Mouse (Mus musculus) lung, postnatal 0 days (tissue): Measurements from ENCODE around the gene Itga3. TPM values are rescaled to one million over a fixed set of nuclear protein-coding genes. Genes with fewer than 3 reads are reported as not detected.
A peak's percentile ranks its signal among the peaks of the same experiment; 100 is the strongest.

ENCODE experiments used
- ATAC-seq: fragments of 200-750 bp; cut with Nextera tagmentation; 2 replicates; pipeline ENCODE4 v1.8.0; 2017; ENCODE audit warnings: moderate library complexity
- DNase-seq: peaks from one replicate; pipeline ENCODE4 v3.0.0-alpha.2; 2016; ENCODE audit warnings: low spot score
- H3K27ac ChIP-seq: fragments of 300-500 bp; sonication (generic); 2 replicates; pipeline ENCODE4 v1.5.1; 2014; ENCODE audit warnings: antibody characterized with exemption, mild to moderate bottlenecking, low read length, mixed read lengths
- H3K27me3 ChIP-seq: fragments of 300-500 bp; sonication (generic); replicated peaks from 2 replicates; pipeline ENCODE4 v1.6.1; 2014; ENCODE audit warnings: low read length, mixed read lengths; ENCODE audit not compliant: insufficient read depth
- H3K36me3 ChIP-seq: fragments of 300-500 bp; sonication (generic); 2 replicates; pipeline ENCODE4 v1.6.1; 2014; ENCODE audit warnings: low read length, mixed read lengths; ENCODE audit not compliant: insufficient read depth
- H3K4me1 ChIP-seq: fragments of 300-500 bp; sonication (generic); 2 replicates; pipeline ENCODE4 v1.6.1; 2014; ENCODE audit warnings: antibody characterized with exemption, low read depth, low read length, mixed read lengths; ENCODE audit not compliant: insufficient read depth
- H3K4me2 ChIP-seq: fragments of 300-500 bp; sonication (generic); replicated peaks from 2 replicates; pipeline ENCODE4 v1.6.1; 2014; ENCODE audit warnings: low read depth, mild to moderate bottlenecking, low read length, moderate library complexity, mixed read lengths
- H3K4me3 ChIP-seq: fragments of 300-500 bp; sonication (generic); 2 replicates; pipeline ENCODE4 v1.5.1; 2014; ENCODE audit warnings: low read depth, low read length
- H3K9ac ChIP-seq: fragments of 300-500 bp; sonication (generic); replicated peaks from 2 replicates; pipeline ENCODE4 v1.6.1; 2014; ENCODE audit warnings: low read depth, mild to moderate bottlenecking
- H3K9me3 ChIP-seq: fragments of 300-500 bp; sonication (generic); 2 replicates; pipeline ENCODE4 v1.6.1; 2016; ENCODE audit warnings: low read length, mixed read lengths
- CTCF ChIP-seq: IDR thresholded peaks from 2 replicates; pipeline ENCODE4 v1.5.1; 2016; ENCODE audit warnings: antibody characterized with exemption, mild to moderate bottlenecking
- EP300 ChIP-seq: IDR thresholded peaks from 2 replicates; pipeline ENCODE4 v1.6.1; 2016; ENCODE audit warnings: antibody characterized with exemption, mild to moderate bottlenecking, control low read depth
- WGBS: fragments of 180-500 bp; shearing (Covaris S2); extraction: QIAGEN DNeasy Blood & Tissue Kit; methylation state at CpG from one replicate; pipeline ENCODE4 v1.1.7; 2014; 5-methylcytosine and 5-hydroxymethylcytosine counted together
- polyA plus RNA-seq: library from polyadenylated mRNA; unstranded; fragments of >200 nt; fragmentation: Nextera tagmentation; extraction: Ambion mirVana; gene quantifications from 2 replicates; pipeline ENCODE4 v1.2.1, GENCODE M21; 2015

The Itga3 gene
- polyA plus RNA-seq, 1 experiment from 2014 or later = 44.3 TPM

DNA sequence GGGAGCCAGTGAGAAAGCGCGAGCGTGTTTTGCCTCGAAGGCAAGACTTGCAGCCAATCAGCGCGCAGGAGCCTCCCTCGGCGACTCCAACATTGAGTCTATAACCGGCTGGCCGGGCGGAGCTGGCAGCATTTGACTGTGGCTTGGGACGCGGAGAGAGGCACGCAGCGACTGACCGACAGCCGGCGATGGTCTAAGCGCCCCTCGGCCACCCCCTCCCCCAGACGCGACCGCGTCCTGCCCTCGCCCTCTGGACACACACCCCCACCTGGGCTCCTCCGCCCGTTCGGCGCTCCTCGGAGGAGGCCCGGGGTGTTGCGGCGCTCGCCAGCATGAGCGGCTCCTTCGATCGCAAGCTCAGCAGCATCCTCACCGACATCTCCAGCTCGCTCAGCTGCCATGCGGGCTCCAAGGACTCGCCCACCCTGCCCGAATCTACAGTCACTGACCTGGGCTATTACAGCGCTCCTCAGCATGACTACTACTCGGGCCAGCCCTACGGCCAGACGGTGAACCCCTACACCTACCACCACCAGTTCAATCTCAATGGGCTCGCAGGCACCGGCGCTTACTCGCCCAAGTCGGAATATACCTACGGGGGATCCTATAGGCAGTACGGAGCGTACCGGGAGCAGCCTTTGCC is 43.5 kb upstream of the Itga3 start, which contains the start of gene Dlx3:
Dlx3 (plus strand) TSS at position 130 of the 643 bp plus-strand sequence.
- WGBS = under 1% methylated on average over 47 of the region's 55 CpGs
- DNase-seq (no peak), ATAC-seq (no peak; the same call in 1 of the 2 replicates)
- no peak within 1 kb of the TSS for H3K9ac ChIP-seq
- H3K27ac ChIP-seq = no peak within 1 kb of the TSS
- peaks cover 51% of the 10 kb centered on the region for H3K27me3 ChIP-seq
- H3K4me3 ChIP-seq = peak within 1 kb of the TSS; percentile 25
- H3K9me3 ChIP-seq = no peaks in the 10 kb centered on the region
- peak within 1 kb of the TSS; percentile 58 for H3K4me2 ChIP-seq
- no peaks in the 10 kb centered on the region for H3K36me3 ChIP-seq
- TF ChIP-seq CTCF (no peak), EP300 (no peak)
- peaks cover 3% of the 10 kb centered on the region; the same call in 1 of the 2 replicates for H3K4me1 ChIP-seq

DNA sequence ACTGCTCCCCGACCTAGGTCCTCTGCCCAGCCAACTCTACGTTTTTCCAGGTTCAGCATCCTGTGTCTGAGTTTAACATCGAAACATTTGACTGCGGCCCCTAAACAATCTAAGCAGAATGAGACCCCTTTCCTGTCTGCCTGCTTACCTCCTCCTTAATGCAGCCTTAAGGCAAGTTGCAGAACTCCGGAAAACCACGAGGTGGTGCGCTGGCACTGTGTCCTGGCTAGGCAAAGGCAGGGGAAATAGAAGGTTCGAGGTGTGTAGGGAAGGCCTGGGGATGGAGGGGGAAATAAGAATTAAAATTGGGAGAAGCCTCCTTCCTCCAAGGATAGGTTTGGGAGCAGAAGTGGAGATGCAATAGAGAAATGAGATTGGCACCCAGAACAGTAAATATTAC is 41.9 kb upstream of the Itga3 start:
- H3K9me3 ChIP-seq = no peaks in the 10 kb centered on the region
- 4% methylated on average over 8 of the region's 8 CpGs for WGBS
- peaks cover 3% of the 10 kb centered on the region; the same call in 1 of the 2 replicates for H3K4me1 ChIP-seq
- no peak overlapping the region for H3K4me2 ChIP-seq
- no peak overlapping the region for H3K9ac ChIP-seq
- ATAC-seq (peak; percentile 42; the same call in 1 of the 2 replicates), DNase-seq (peak; percentile 74)
- H3K27ac ChIP-seq = no peak overlapping the region
- H3K4me3 ChIP-seq = no peak overlapping the region
- TF ChIP-seq CTCF (peak; percentile 98), EP300 (no peak)
- no peaks in the 10 kb centered on the region for H3K36me3 ChIP-seq
- H3K27me3 ChIP-seq = peaks cover 43% of the 10 kb centered on the region

DNA sequence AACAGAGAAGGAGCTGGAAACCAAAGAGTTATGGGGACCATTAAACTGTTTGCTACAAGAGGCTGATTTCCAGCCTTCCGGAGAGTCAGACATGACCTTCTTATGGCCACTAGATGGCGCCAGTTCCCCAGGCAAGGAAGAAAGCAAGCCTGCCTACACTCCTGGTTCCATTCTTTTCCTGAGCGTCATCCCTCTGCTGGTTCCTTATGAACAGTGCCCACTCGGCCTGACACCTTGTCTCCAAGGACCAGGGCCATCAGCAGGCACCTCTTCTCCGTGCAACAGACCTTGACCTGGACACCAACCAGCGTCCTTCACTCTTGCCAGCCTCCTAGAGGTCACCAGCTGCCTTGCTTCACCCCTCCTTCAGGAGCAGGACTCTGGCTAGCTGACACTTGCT is 40.4 kb upstream of the Itga3 start:
- Histone ChIP-seq H3K4me2 (no peak overlapping the region), H3K9me3 (no peaks in the 10 kb centered on the region), H3K4me3 (no peak overlapping the region), H3K27me3 (peaks cover 29% of the 10 kb centered on the region), H3K27ac (no peak overlapping the region), H3K9ac (no peak overlapping the region), H3K4me1 (peaks cover 3% of the 10 kb centered on the region; the same call in 1 of the 2 replicates), H3K36me3 (no peaks in the 10 kb centered on the region)
- ATAC-seq (peak; percentile 77), DNase-seq (peak; percentile 93)
- WGBS = 2% methylated on average over 6 of the region's 6 CpGs
- TF ChIP-seq CTCF (peak; percentile 99), EP300 (no peak)

DNA sequence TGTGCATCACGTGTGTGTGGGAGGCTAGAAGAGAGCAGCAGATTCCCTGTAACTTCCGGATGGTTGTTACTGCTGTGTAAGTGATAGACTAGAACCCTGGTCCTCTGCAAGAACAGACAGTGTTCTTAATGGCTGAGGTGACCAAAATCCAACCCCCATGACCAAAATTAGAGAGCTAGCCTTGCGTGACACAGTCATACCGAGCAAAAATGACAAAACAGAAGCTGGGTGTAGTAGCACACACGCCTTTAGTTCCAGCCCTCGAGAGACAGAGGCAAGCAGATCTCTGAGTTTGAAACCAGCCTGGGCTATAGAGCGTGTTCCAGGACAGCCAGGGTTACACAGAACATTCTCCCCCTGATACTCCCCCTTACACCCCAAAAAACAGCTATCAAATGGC is 33.5 kb upstream of the Itga3 start:
- WGBS = 90% methylated on average over 7 of the region's 7 CpGs
- no peaks in the 10 kb centered on the region for H3K36me3 ChIP-seq
- no peak for DNase-seq
- no peak overlapping the region for H3K4me3 ChIP-seq
- peaks cover 3% of the 10 kb centered on the region; the same call in 1 of the 2 replicates for H3K4me1 ChIP-seq
- no peak overlapping the region for H3K4me2 ChIP-seq
- H3K27me3 ChIP-seq = no peaks in the 10 kb centered on the region
- H3K9ac ChIP-seq = no peak overlapping the region
- H3K27ac ChIP-seq = no peak overlapping the region
- no peaks in the 10 kb centered on the region for H3K9me3 ChIP-seq
- TF ChIP-seq EP300 (no peak), CTCF (no peak)
- ATAC-seq = no peak

DNA sequence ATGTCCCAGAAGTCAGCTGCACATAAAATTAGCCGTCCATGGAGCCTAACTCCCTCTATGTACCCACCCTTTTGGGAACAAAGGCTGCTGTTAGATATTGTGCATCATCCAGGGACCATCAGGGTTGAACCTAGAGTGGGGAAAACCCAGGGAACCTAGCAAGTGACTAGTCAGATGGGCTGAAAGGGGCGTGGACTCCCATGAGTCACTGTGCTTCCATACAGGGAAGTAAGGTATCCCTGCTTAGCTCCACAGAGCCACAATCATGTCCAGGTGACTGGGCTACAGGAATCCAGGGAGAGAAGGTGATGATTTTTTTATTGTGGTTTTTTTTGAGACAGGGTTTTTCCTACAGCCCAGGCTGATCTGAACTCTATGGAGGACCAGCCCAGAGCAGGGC is 32.4 kb upstream of the Itga3 start:
- H3K36me3 ChIP-seq = no peaks in the 10 kb centered on the region
- no peaks in the 10 kb centered on the region for H3K27me3 ChIP-seq
- TF ChIP-seq CTCF (no peak), EP300 (no peak)
- no peak overlapping the region for H3K4me2 ChIP-seq
- no peak overlapping the region for H3K4me3 ChIP-seq
- DNase-seq = no peak
- WGBS = 90% methylated on average over 2 of the region's 2 CpGs
- ATAC-seq = no peak
- H3K9ac ChIP-seq = no peak overlapping the region
- no peak overlapping the region for H3K27ac ChIP-seq
- peaks cover 3% of the 10 kb centered on the region; the same call in 1 of the 2 replicates for H3K4me1 ChIP-seq
- no peaks in the 10 kb centered on the region for H3K9me3 ChIP-seq

DNA sequence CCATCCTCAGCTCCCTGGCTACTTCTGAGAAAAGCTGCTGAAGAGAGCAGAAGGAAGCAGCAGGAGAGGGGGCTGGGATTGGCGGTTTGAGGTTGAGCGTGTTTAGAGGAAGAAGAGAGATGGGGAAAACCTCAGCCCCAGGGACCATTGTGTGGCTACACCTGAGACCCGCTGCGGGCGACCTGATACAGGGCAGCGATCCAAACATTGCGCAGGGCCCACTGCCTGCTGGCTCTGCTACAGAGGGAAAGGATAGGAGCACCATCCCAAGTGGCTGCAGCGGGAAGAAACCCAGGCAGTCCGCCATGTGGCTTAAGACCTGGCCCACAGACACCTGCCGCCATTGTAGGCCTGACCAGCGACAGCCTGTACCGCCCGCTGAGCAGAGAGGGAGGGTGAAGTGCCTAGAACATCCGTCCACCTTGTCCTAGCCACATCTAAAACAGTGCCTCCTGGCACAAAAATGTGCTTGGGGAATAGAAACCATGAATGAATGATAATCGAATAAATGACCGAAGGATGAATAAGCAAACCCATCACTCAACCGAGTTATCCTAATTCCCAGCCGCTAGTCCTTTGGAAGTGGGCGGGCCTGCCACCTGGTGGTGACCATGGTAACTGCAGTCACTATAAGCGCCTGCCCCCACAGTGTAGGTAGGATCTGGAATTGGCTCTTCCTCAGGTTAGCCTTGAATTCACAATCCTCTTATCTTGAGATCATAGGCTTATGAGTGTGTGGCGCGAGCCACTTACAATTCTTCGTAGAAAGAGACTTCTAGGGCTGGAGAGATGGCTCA is 30.0 kb upstream of the Itga3 start:
- Histone ChIP-seq H3K4me3 (no peak overlapping the region), H3K9me3 (no peaks in the 10 kb centered on the region), H3K27ac (no peak overlapping the region), H3K4me2 (no peak overlapping the region), H3K4me1 (peaks cover 3% of the 10 kb centered on the region; the same call in 1 of the 2 replicates), H3K27me3 (no peaks in the 10 kb centered on the region), H3K36me3 (no peaks in the 10 kb centered on the region), H3K9ac (no peak overlapping the region)
- DNase-seq = peak; percentile 83
- peak; percentile 61 for ATAC-seq
- TF ChIP-seq EP300 (no peak), CTCF (peak; percentile 97)
- WGBS = 31% methylated on average over 23 of the region's 23 CpGs
